Mouse (Mus musculus) kidney, postnatal 0 days (tissue): ENCODE data around the gene Nfic. TPM values are rescaled to one million over a fixed set of nuclear protein-coding genes. Genes with fewer than 3 reads are reported as not detected.

Source experiments
- ATAC-seq: fragments of 200-750 bp; cut with Nextera tagmentation; replicated peaks from 2 replicates; pipeline ENCODE4 v1.8.0; 2017; ENCODE audit warnings: low read depth, moderate number of reproducible peaks, moderate TSS enrichment, moderate library complexity; ENCODE audit not compliant: low FRiP score
- DNase-seq: peaks from one replicate; pipeline ENCODE4 v3.0.0-alpha.2; 2016; ENCODE audit warnings: low spot score
- H3K27ac ChIP-seq: fragments of 300-500 bp; sonication (generic); 2 replicates; pipeline ENCODE4 v1.5.1; 2014; ENCODE audit warnings: mild to moderate bottlenecking
- H3K27me3 ChIP-seq: fragments of 300-500 bp; sonication (generic); 2 replicates; pipeline ENCODE4 v1.6.1; 2014; ENCODE audit warnings: low read length, mixed read lengths; ENCODE audit not compliant: insufficient read depth
- H3K36me3 ChIP-seq: fragments of 300-500 bp; sonication (generic); 2 replicates; pipeline ENCODE4 v1.6.1; 2014; ENCODE audit warnings: low read length, mixed read lengths; ENCODE audit not compliant: insufficient read depth
- H3K4me1 ChIP-seq: fragments of 300-500 bp; sonication (generic); replicated peaks from 2 replicates; pipeline ENCODE4 v1.6.1; 2014; ENCODE audit warnings: antibody characterized with exemption, low read length, mixed read lengths; ENCODE audit not compliant: insufficient read depth
- H3K4me2 ChIP-seq: fragments of 300-500 bp; sonication (generic); 2 replicates; pipeline ENCODE4 v1.6.1; 2014; ENCODE audit warnings: mild to moderate bottlenecking, low read length, moderate library complexity, mixed read lengths
- H3K4me3 ChIP-seq: fragments of 300-500 bp; sonication (generic); replicated peaks from 2 replicates; pipeline ENCODE4 v1.5.1; 2014; ENCODE audit warnings: low read depth, low read length
- H3K9ac ChIP-seq: fragments of 300-500 bp; sonication (generic); 2 replicates; pipeline ENCODE4 v1.6.1; 2014; ENCODE audit warnings: low read depth, low read length
- H3K9me3 ChIP-seq: fragments of 300-500 bp; sonication (generic); replicated peaks from 2 replicates; pipeline ENCODE4 v1.6.1; 2016; ENCODE audit warnings: low read length, inconsistent platforms, mixed read lengths
- CTCF ChIP-seq: IDR thresholded peaks from 2 replicates; pipeline ENCODE4 v1.5.1; 2016; ENCODE audit warnings: antibody characterized with exemption, low read depth, mild to moderate bottlenecking, moderate library complexity
- WGBS: fragments of 180-500 bp; shearing (Covaris S2); extraction: QIAGEN DNeasy Blood & Tissue Kit; methylation state at CpG from one replicate; pipeline ENCODE4 v1.1.7; 2014; 5-methylcytosine and 5-hydroxymethylcytosine counted together
- polyA plus RNA-seq: library from polyadenylated mRNA; unstranded; fragments of >200 nt; fragmentation: Nextera tagmentation; extraction: Ambion mirVana; gene quantifications from 2 replicates; pipeline ENCODE4 v1.2.1, GENCODE M21; 2015

Gene Nfic
- polyA plus RNA-seq, 1 experiment from 2014 or later, result 62.3 TPM

- no peak for TF ChIP-seq CTCF
- DNase-seq (no peak), ATAC-seq (no peak)
- Histone ChIP-seq H3K27me3 (no peaks in the 10 kb centered on the region), H3K9ac (peak overlapping the region; percentile 39; the same call in 1 of the 2 replicates), H3K27ac (no peak overlapping the region), H3K4me1 (peaks cover 18% of the 10 kb centered on the region), H3K4me3 (peak overlapping the region; percentile 12), H3K9me3 (no peaks in the 10 kb centered on the region), H3K36me3 (peaks cover 30% of the 10 kb centered on the region), H3K4me2 (peak overlapping the region; percentile 52)
- WGBS, result 9% methylated on average over 28 of the region's 28 CpGs
Measured at GRCm38 (mm10) chr10:81364666-81365065, 90.8 kb downstream of the Nfic start.

GRCm38 (mm10) chr10:81363436-81364346, 91.7 kb downstream of the Nfic start:
- TF ChIP-seq CTCF, result no peak
- ATAC-seq (peak; percentile 10; the same call in 1 of the 2 replicates), DNase-seq (no peak)
- Histone ChIP-seq H3K27ac (no peak overlapping the region), H3K4me3 (peak overlapping the region; percentile 12), H3K9me3 (no peaks in the 10 kb centered on the region), H3K9ac (peak overlapping the region; percentile 29; the same call in 1 of the 2 replicates), H3K4me1 (peaks cover 23% of the 10 kb centered on the region), H3K36me3 (peaks cover 20% of the 10 kb centered on the region), H3K27me3 (no peaks in the 10 kb centered on the region), H3K4me2 (peak overlapping the region; percentile 52)
- 10% methylated on average over 54 of the region's 54 CpGs for WGBS

GRCm38 (mm10) chr10:81362336-81362949, 93.0 kb downstream of the Nfic start:
- H3K9ac ChIP-seq, result no peak overlapping the region
- H3K36me3 ChIP-seq, result peaks cover 9% of the 10 kb centered on the region
- 72% methylated on average over 12 of the region's 12 CpGs for WGBS
- ATAC-seq, result no peak
- H3K4me1 ChIP-seq, result peaks cover 30% of the 10 kb centered on the region
- no peaks in the 10 kb centered on the region for H3K9me3 ChIP-seq
- no peak overlapping the region for H3K27ac ChIP-seq
- no peaks in the 10 kb centered on the region for H3K27me3 ChIP-seq
- no peak overlapping the region for H3K4me2 ChIP-seq
- TF ChIP-seq CTCF, result no peak
- H3K4me3 ChIP-seq, result no peak overlapping the region
- DNase-seq, result no peak

- no peak for DNase-seq
- Histone ChIP-seq H3K9ac (no peak overlapping the region), H3K4me2 (no peak overlapping the region), H3K4me1 (peaks cover 34% of the 10 kb centered on the region), H3K9me3 (no peaks in the 10 kb centered on the region), H3K36me3 (no peaks in the 10 kb centered on the region), H3K4me3 (no peak overlapping the region), H3K27ac (no peak overlapping the region), H3K27me3 (no peaks in the 10 kb centered on the region)
- 63% methylated on average over 8 of the region's 8 CpGs for WGBS
- TF ChIP-seq CTCF, result no peak
- no peak for ATAC-seq
Measured at GRCm38 (mm10) chr10:81360721-81361120, 94.7 kb downstream of the Nfic start.

- 53% methylated on average over 1 of the region's 1 CpGs for WGBS
- H3K4me2 ChIP-seq, result peak overlapping the region; percentile 99; the same call in 1 of the 2 replicates
- peaks cover 21% of the 10 kb centered on the region; the same call in 1 of the 2 replicates for H3K4me1 ChIP-seq
Measured at GRCm38 (mm10) chr10:81358841-81359240, 96.6 kb downstream of the Nfic start.

GRCm38 (mm10) chr10:81358209-81358608, 97.2 kb downstream of the Nfic start:
- H3K27ac ChIP-seq, result no peak overlapping the region; the same call in 1 of the 2 replicates
- H3K27me3 ChIP-seq, result no peaks in the 10 kb centered on the region
- no peak for DNase-seq
- ATAC-seq, result no peak
- H3K4me2 ChIP-seq, result peak overlapping the region; percentile 99
- H3K36me3 ChIP-seq, result no peaks in the 10 kb centered on the region
- 39% methylated on average over 4 of the region's 4 CpGs for WGBS
- H3K9me3 ChIP-seq, result no peaks in the 10 kb centered on the region
- peak overlapping the region; percentile 64 for H3K4me3 ChIP-seq
- TF ChIP-seq CTCF, result no peak
- peaks cover 16% of the 10 kb centered on the region; the same call in 1 of the 2 replicates for H3K4me1 ChIP-seq
- H3K9ac ChIP-seq, result peak overlapping the region; percentile 78

More at GRCm38 (mm10) chr10:81358841-81359240, 96.6 kb downstream of the Nfic start:
- H3K36me3 ChIP-seq, result no peaks in the 10 kb centered on the region
- no peak for TF ChIP-seq CTCF
- ATAC-seq, result no peak
- no peaks in the 10 kb centered on the region for H3K9me3 ChIP-seq
- peak overlapping the region; percentile 8 for H3K27ac ChIP-seq
- 0 out of 2 replicates have a peak overlapping the region, but pooled peaks have one; percentile 78 for H3K9ac ChIP-seq
- H3K4me3 ChIP-seq, result no peak overlapping the region; the same call in 1 of the 2 replicates
- no peak for DNase-seq
- no peaks in the 10 kb centered on the region for H3K27me3 ChIP-seq
